Mouse (Mus musculus) spleen, adult 2 months (tissue): ENCODE measurements around the gene Mlc1.

ENCODE experiments used
- CTCF ChIP-seq: fragments of 200-500 bp; IDR thresholded peaks from 2 replicates; pipeline ENCODE4 v1.5.1; 2011; ENCODE audit warnings: mild to moderate bottlenecking, inconsistent platforms; ENCODE audit not compliant: insufficient read depth, insufficient read length, insufficient replicate concordance; ENCODE audit errors: extremely low read depth
- POLR2A ChIP-seq: fragments of 200-500 bp; IDR thresholded peaks from 2 replicates; pipeline ENCODE4 v1.6.1; 2011; ENCODE audit warnings: low read depth, low read length, inconsistent platforms

GRCm38 (mm10) chr15:88921992-88922310, 56.9 kb downstream of the Mlc1 start:
- no peak for TF ChIP-seq POLR2A
- no peak for TF ChIP-seq CTCF
